Mouse (Mus musculus) CH12.LX (cell line): ENCODE results near the gene Rap1gds1.

ENCODE experiments used
- CTCF ChIP-seq, 2 experiments: IDR thresholded peaks in 1 of 2; conservative IDR thresholded peaks in 1 of 2; 2 replicates each; pipeline ENCODE4 v1.5.1; 2011 to 2012; ENCODE audit warnings: low read depth in 2 of 2, low read length in 2 of 2, improper control_type of control experiment in 1 of 2, inconsistent platforms in 1 of 2, mild to moderate bottlenecking in 1 of 2, moderate library complexity in 1 of 2
- GABPA ChIP-seq: IDR thresholded peaks from 2 replicates; pipeline ENCODE4 v1.6.1; 2012; ENCODE audit warnings: low read depth, low read length, improper control_type of control experiment, inconsistent platforms; ENCODE audit not compliant: insufficient replicate concordance
- HCFC1 ChIP-seq: IDR thresholded peaks from 2 replicates; pipeline ENCODE4 v1.6.1; 2012; ENCODE audit warnings: low read depth, mild to moderate bottlenecking, inconsistent platforms, low read length, improper control_type of control experiment
- JUND ChIP-seq: conservative IDR thresholded peaks from 2 replicates; pipeline ENCODE4 v1.6.1; 2011; ENCODE audit warnings: low read depth, low read length, improper control_type of control experiment
- MAFK ChIP-seq: IDR thresholded peaks from 2 replicates; pipeline ENCODE4 v1.6.1; 2011; ENCODE audit warnings: low read length, improper control_type of control experiment; ENCODE audit not compliant: insufficient replicate concordance
- MAZ ChIP-seq: IDR thresholded peaks from 2 replicates; pipeline ENCODE4 v1.6.1; 2012; ENCODE audit warnings: low read depth, mild to moderate bottlenecking, inconsistent platforms, low read length, improper control_type of control experiment, moderate library complexity
- MEF2A ChIP-seq: IDR thresholded peaks from 2 replicates; pipeline ENCODE4 v1.6.1; 2014; ENCODE audit warnings: low read depth, mild to moderate bottlenecking, inconsistent platforms, low read length, improper control_type of control experiment, borderline replicate concordance
- NRF1 ChIP-seq: IDR thresholded peaks from 2 replicates; pipeline ENCODE4 v1.6.1; 2014; ENCODE audit warnings: low read depth, mild to moderate bottlenecking, inconsistent platforms, low read length, improper control_type of control experiment, moderate library complexity
- POLR2A ChIP-seq: IDR thresholded peaks from 2 replicates; pipeline ENCODE4 v1.6.1; 2011; ENCODE audit warnings: low read depth, mild to moderate bottlenecking, improper control_type of control experiment, low read length
- TBP ChIP-seq: conservative IDR thresholded peaks from 2 replicates; pipeline ENCODE4 v1.6.1; 2011; ENCODE audit warnings: low read depth, low read length, improper control_type of control experiment
- USF2 ChIP-seq: conservative IDR thresholded peaks from 2 replicates; pipeline ENCODE4 v1.6.1; 2011; ENCODE audit warnings: low read depth, low read length, improper control_type of control experiment
- ZNF384 ChIP-seq: IDR thresholded peaks from 2 replicates; pipeline ENCODE4 v1.6.1; 2012; ENCODE audit warnings: low read depth, low read length, improper control_type of control experiment, inconsistent platforms

DNA sequence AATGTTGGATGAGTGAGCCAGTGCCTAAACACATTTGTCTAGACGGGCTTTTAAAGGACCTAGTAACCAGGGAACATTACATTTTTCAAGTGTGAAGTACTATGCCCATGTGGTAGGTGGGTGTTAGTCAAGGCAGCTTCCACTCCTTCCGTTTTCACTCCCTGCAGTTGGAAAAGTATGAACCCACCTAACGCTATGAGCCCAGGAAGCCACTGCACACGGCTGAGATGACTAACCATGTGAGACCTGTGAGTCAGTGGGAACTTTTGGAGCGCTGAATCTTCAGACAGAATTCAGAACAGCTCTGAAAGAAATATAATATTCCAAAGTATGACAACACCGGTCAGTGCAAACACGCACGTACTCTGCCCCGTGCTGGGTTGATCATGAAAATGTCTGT, 125.9 kb downstream of the Rap1gds1 start:
- no peak for TF ChIP-seq MAFK
- TF ChIP-seq HCFC1 = no peak
- TF ChIP-seq ZNF384 = no peak
- no peak for TF ChIP-seq POLR2A
- no peak for TF ChIP-seq TBP
- no peak for TF ChIP-seq CTCF (conservative IDR thresholded peaks at IDR 0.05 in 1 of 2, IDR thresholded peaks at IDR 0.05 in 1 of 2; ENCODE audit: low read depth in 2 of 2, low read length in 2 of 2)
- no peak for TF ChIP-seq GABPA
- TF ChIP-seq USF2 = no peak
- no peak for TF ChIP-seq NRF1
- no peak for TF ChIP-seq JUND
- no peak for TF ChIP-seq MAZ
- no peak for TF ChIP-seq MEF2A
